Mouse (Mus musculus): ENCODE measurements at regions not wholly inside any gene's neighbourhood (a gene's known extent, or its start where the extent isn't known, plus 50 kb on each side); places are given as distances from the start of the nearest gene placed in this dataset.
A peak's percentile ranks its signal among the peaks of the same experiment; 100 is the strongest.

- no peak for DNase-seq (ENCODE audit: low spot score in 2 of 2)
Observed at GRCm38 (mm10) chr12:59599785-59600184, 380.3 kb upstream of the Fbxo33 start.

DNA sequence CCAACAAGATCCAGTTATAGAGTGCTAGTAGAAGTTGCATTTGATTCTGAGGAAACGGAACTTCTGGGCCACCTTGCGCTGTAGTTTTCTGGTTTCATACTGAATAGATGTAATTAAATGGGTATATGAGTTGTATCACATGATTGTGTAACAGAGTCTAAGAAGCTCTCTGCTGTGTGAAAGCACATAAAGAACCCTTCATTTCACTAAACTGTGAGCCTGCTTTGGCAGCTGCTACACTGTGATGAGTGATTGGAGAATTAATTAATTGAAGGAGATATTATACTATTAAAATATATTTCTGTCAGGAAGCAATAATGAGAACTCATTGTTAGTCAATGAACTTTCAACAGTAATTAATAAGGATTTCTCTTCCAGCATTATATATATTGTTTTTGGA lies 369.8 kb upstream of the Fbxo33 start:
- no peak for DNase-seq (ENCODE audit: low spot score in 2 of 2)

GRCm38 (mm10) chr12:59582587-59582986 lies 363.1 kb upstream of the Fbxo33 start:
- DNase-seq (ENCODE audit: low spot score in 2 of 2): no peak

GRCm38 (mm10) chr12:59579694-59580093 lies 360.2 kb upstream of the Fbxo33 start:
- DNase-seq (ENCODE audit: low spot score in 2 of 2): peak in 1 of 2 experiments; percentile 2

- no peak for DNase-seq (ENCODE audit: low spot score in 2 of 2)
Observed at GRCm38 (mm10) chr12:59563960-59564359, 344.4 kb upstream of the Fbxo33 start.

DNA sequence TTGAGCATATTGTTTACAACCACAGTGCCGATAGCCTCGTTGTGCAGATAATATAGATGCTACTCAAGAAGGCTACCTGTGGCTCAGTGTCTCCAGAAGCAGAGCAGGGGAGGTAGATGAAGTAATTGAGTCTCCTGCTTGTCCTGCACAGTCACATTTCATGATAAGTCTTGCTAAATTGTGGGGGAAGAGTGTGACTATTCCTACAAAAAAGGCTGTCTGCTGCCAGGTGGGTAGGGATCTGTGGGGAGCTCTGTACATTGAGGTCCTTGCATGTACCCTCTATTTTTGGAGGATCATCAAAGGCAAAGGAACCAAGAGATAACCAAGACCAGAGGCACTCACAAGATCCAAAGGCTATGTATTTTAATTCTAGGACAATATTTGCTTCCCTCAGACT lies 320.3 kb upstream of the Fbxo33 start:
- no peak for DNase-seq (ENCODE audit: low spot score in 2 of 2)

DNA sequence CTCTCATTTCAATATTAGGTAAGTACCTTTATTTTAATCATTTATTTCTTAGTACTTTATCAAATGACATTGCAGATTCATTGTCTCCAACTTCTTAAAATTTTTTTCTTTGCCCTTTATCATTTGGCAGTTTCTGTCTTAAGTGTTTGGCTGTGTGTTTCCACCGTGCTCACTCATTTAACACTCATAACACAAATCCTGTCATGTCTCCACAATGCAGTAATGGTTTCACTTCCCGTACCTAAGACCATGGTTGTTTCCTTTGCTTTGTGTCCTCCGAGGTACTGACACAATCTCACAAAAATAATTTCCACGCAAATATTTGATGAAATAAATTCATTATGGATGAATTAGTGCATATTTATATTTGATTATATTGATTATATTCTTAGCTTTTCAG lies 311.0 kb upstream of the Fbxo33 start:
- DNase-seq (ENCODE audit: low spot score in 2 of 2): no peak

DNA sequence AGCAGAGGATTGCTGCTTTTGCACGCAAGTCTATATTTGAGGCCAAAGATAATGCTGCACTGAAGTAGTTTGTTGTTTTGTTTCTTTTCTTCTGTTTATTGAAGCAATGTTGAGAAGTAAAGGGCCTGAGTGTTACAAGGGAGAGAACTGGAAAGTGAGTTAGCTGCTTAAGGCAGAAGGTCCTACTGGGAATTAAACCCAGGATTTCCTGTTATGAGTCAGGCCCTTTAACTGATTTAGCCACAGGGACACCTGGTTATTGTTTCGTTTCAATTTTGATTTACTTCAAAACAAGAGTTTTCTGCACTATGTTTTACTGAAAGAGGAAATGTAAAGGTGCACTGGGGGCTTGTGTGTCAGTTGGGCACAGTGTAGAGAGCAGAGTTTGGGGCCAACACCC lies 303.8 kb upstream of the Fbxo33 start:
- DNase-seq (ENCODE audit: low spot score in 2 of 2): no peak

GRCm38 (mm10) chr12:59521946-59522345 lies 302.4 kb upstream of the Fbxo33 start:
- DNase-seq (ENCODE audit: low spot score in 2 of 2): no peak

- no peak for DNase-seq (ENCODE audit: low spot score in 2 of 2)
Observed at GRCm38 (mm10) chr12:59509857-59510256, 290.3 kb upstream of the Fbxo33 start.

GRCm38 (mm10) chr12:59509175-59509574 lies 289.6 kb upstream of the Fbxo33 start:
- DNase-seq (ENCODE audit: low spot score in 2 of 2): no peak

DNA sequence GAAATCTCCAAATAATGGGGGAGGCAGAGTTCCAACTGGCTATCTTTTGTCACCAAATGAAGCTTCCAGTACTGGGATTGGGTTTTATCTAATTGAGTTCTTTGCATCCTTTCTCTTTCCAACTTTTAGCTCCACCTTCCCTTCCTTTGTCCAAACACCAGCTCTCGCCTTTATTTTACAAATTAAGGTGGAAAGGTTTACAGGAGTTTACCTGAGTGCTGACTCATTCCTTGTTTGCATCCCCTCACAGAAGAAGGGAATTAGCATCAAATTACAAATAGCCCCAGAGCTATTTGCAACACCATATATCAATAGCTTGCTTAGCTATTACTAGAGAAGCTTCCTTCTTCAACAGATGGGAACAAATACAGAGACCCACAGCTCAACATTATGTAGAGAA lies 287.9 kb upstream of the Fbxo33 start:
- DNase-seq (ENCODE audit: low spot score in 2 of 2): no peak

- no peak for DNase-seq (ENCODE audit: low spot score in 2 of 2)
Observed at GRCm38 (mm10) chr12:59497434-59497833, 277.9 kb upstream of the Fbxo33 start.

DNA sequence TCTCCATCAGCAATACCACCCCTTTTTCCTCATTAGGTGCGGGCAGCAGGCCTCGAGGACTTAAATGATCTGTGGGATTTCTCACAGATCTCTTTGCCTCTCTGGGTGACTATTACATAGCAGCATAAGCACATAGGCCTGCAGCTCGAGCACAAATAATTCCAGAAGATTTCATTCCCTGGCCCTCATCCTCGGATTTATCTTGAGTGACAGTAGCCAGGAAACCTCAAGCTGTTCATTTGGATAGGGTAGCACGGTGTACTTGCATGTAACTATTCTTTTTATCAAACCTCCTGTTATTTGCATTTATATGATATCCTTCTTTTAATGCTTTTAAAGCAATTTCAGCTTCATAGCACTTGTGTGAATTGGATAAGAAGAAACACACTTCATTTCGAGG lies 268.5 kb upstream of the Fbxo33 start:
- DNase-seq (ENCODE audit: low spot score in 2 of 2): no peak

DNA sequence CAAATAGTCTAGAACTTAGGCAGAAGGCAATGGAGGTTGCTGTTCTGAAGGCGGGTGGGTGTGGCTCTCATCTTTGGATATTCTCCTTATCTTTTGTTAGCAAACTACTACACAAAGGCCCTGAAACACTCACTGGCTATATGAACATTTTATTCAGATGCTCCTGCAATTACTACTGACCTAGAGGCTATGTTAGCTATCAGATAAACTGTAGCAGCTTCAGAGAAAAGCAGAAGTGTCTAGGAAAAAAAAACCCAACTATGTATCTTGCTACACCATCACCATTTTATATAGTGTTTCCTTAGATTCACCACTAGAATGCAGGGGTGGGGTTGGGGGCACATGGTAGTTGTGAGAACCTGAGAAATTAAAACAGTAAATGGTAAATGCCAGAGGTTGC lies 268.0 kb upstream of the Fbxo33 start:
- DNase-seq (ENCODE audit: low spot score in 2 of 2): no peak

- no peak for DNase-seq (ENCODE audit: low spot score in 2 of 2)
Observed at GRCm38 (mm10) chr12:59460997-59461961, 241.8 kb upstream of the Fbxo33 start.

GRCm38 (mm10) chr12:59456175-59456851 lies 236.8 kb upstream of the Fbxo33 start:
- DNase-seq (ENCODE audit: low spot score in 2 of 2): no peak

GRCm38 (mm10) chr12:59415051-59415450 lies 195.5 kb upstream of the Fbxo33 start:
- DNase-seq (ENCODE audit: low spot score in 2 of 2): no peak

DNA sequence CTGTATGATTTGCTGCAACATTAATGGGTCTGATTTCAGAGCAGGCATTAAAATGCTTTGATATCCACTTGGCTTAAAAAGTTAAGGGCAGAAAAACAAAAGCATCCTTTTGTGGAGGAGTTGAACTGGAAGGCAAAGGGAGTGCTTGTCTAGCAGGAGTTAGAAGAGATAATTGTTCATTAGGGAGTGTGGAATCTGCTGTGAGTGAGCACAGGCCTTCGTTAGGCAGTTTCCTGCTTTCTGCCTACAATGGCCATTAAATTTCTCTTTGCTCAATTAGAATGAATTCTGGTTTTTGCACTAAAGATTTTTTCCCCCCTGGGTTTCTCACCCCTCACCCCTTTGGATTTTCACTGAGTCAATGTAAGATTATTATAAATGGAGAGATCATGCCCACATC lies 192.0 kb upstream of the Fbxo33 start:
- no peak for DNase-seq (ENCODE audit: low spot score in 2 of 2)

DNA sequence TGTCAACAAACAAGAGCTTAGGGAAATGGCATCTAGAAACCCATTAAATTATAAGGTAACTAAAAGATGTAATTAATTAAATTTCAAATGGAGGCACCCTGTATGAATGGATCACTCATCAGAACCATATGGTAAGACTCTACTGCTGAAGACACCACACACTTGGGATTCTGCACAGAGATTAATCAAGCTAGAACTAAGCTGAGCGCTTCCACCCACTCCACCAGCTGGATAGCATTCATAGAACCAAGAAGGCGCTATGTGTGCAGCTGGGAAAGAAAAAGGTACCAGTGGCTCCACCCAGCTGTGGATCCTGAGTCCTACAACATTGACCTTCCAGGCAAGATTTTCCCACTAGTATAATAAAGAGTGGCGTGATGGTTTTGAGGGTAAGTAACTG lies 171.6 kb upstream of the Fbxo33 start:
- no peak for DNase-seq (ENCODE audit: low spot score in 2 of 2)

DNA sequence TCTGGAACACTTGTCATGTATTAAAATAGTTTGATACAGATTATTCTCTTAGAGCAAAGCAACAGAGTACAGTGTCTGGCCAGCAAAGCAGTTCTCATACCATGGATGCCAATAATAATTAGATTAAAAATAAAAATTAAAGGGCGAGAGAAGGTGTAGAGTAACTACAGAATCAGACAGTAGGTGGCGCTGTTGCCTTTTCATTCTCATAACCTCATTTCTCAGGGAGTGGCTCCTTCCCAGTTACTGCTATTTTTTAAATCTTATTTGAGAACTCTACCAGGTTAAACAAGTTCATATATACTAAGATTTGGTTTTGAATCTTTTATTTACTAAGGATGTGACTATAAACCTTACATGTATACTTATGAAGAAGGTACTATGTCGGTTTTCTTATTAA lies 163.3 kb upstream of the Fbxo33 start:
- no peak for DNase-seq (ENCODE audit: low spot score in 2 of 2)

- no peak for DNase-seq (ENCODE audit: low spot score in 2 of 2)
Observed at GRCm38 (mm10) chr12:59341586-59341985, 122.1 kb upstream of the Fbxo33 start.

GRCm38 (mm10) chr12:59330753-59331152 lies 111.2 kb upstream of the Fbxo33 start:
- no peak for DNase-seq (ENCODE audit: low spot score in 2 of 2)
